Mouse (Mus musculus): ENCODE results near the gene Ppp6c. TPM values are rescaled to one million over a fixed set of nuclear protein-coding genes. Genes with fewer than 3 reads are reported as not detected.

Ppp6c gene
- 48.2 and 53.1 TPM in 2 replicates for polyA plus RNA-seq (2012; rRNA removed)

DNA sequence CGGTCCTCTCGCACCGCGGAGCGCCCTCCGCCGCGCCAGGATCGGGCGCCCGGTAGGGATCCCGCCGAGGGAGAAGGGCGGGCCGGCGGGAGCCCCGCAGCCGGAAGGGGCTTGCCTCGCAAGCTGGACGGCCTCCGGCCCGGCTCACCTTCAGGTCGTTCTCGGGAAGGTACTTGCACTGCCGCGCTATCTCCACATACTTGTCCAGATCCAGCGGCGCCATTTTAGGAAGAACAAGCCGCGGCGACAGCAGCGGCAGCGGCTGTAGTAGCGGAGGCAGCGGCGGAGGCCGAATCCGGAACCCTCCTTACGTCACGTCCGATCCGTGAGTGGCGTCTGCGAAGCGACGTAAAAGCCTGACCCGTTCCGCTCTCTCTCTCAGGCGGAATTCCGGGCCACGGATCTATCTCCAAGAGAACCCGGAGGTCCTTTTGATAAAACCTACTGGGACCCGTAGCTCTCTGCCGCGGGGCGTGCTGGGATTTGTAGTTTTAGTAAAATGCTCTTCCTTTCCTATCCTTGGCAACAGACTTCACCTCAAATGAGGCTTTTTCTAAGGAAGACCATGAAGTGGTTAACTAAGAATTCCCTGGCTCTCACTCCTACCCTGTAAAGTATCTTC, at the start of gene Ppp6c:
Ppp6c (minus strand) TSS at position 433 of the 622 bp plus-strand sequence.

DNA sequence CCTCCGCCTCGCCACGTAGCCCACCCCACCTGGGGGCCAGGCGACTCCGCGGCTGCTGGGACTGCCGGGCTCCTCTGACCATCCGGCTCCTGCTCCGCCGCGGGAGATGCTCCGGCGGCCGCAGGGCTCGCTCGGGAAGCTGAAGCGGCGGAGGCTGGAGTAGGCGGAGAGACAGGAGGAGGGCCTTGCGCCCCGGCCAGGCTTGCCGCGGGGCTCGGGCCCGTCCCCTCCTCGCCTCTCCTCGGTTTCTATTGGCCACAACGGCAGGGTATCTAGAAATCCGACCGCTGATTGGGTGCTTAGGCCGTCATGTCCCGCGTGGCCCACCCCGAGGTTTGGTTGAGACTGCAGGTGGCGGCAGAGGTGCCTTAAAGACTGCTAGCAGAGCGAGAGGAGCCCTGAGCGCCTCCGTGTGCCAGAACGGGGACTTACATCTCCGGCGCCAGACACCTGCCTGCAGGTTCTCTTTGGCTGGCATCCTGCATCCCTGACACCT, 35.6 kb downstream of the Ppp6c start, which contains the start of gene Scai:
Scai (minus strand) TSS at position 174 of the 496 bp plus-strand sequence.

Other genes with a start within 250 kb of the Ppp6c start
- 1.2 and 1.3 TPM in 2 replicates for gene Wdr38, start 229.0 kb downstream of the Ppp6c start, polyA plus RNA-seq (2012; rRNA removed)
- gene Arpc5l, start 221.1 kb downstream of the Ppp6c start, polyA plus RNA-seq (2012; rRNA removed), result 84.9 and 90.6 TPM in 2 replicates
- gene Rpl35, start 220.8 kb downstream of the Ppp6c start, polyA plus RNA-seq (2012; rRNA removed), result 500 and 524 TPM in 2 replicates
- 44.3 and 45.6 TPM in 2 replicates for gene Golga1, start 160.9 kb downstream of the Ppp6c start, polyA plus RNA-seq (2012; rRNA removed)
- gene Scai, start 35.7 kb downstream of the Ppp6c start, polyA plus RNA-seq (2012; rRNA removed), result 15.3 and 15.9 TPM in 2 replicates

All from central nervous system, embryonic 18 days (tissue).